Mouse (Mus musculus) heart, postnatal 0 days (tissue): ENCODE results near the gene Akap6.

Experiments used
- CTCF ChIP-seq: IDR thresholded peaks from 2 replicates; pipeline ENCODE4 v1.5.1; 2016; ENCODE audit warnings: antibody characterized with exemption, control low read depth, low read depth
- EP300 ChIP-seq: IDR thresholded peaks from 2 replicates; pipeline ENCODE4 v1.6.1; 2016; ENCODE audit warnings: antibody characterized with exemption, low read depth

GRCm38 (mm10) chr12:52704081-52704480, 4.9 kb downstream of the Akap6 start:
- TF ChIP-seq CTCF (no peak), EP300 (no peak)
